Mouse (Mus musculus) lung, adult 2 months (tissue): Measurements from ENCODE around the gene H2al1g. TPM values are rescaled to one million over a fixed set of nuclear protein-coding genes. Genes with fewer than 3 reads are reported as not detected.
"Not testable (repeated sequence)": the region's sequence is repeated elsewhere in the genome, so short reads cannot be mapped to it uniquely, and the experiment has no call there.

Experiments used
- DNase-seq: peaks from one replicate; pipeline ENCODE4 v3.0.0; 2022
- H3K4me1 ChIP-seq: fragments of 200-500 bp; 2 replicates; pipeline ENCODE4 v1.6.1; 2011; ENCODE audit warnings: low read length; ENCODE audit not compliant: control insufficient read depth, insufficient read depth
- H3K4me3 ChIP-seq: fragments of 200-500 bp; replicated peaks from 2 replicates; pipeline ENCODE3; 2011; ENCODE audit warnings: low read depth, mild to moderate bottlenecking, control low read depth, low read length; ENCODE audit errors: extremely low read depth
- CTCF ChIP-seq: fragments of 200-500 bp; IDR thresholded peaks from 2 replicates; pipeline ENCODE4 v1.5.1; 2011; ENCODE audit warnings: mild to moderate bottlenecking, low read length, control low read depth; ENCODE audit not compliant: insufficient read depth
- POLR2A ChIP-seq: fragments of 200-500 bp; IDR thresholded peaks from 2 replicates; pipeline ENCODE4 v1.6.1; 2011; ENCODE audit warnings: low read depth, mild to moderate bottlenecking, control low read depth, low read length, borderline replicate concordance; ENCODE audit errors: extremely low read depth
- WGBS: fragments of 180-500 bp; shearing (Covaris S2); methylation state at CpG from one replicate; pipeline ENCODE4 v1.1.7; 2018; 5-methylcytosine and 5-hydroxymethylcytosine counted together
- polyA plus RNA-seq: library from polyadenylated mRNA; depleted of rRNA; stranded (reverse); fragments of >200 nt; gene quantifications from 2 replicates; pipeline ENCODE4 v1.2.3, GENCODE M21; 2012; rRNA removed

H2al1g gene
- not detected in 2 replicates for polyA plus RNA-seq

- no CpG with 5 or more reads among the region's 3 CpGs for WGBS
- not testable (repeated sequence) for H3K4me1 ChIP-seq, H3K4me3 ChIP-seq, DNase-seq
Observed at GRCm38 (mm10) chrX:11317956-11318355, at the start of gene H2al1g. Gene H2al1g (plus strand): TSS chrX:11318256.

- WGBS = 79% methylated on average over 3 of the region's 3 CpGs
Observed at GRCm38 (mm10) chrX:11269074-11269473, 49.0 kb upstream of the H2al1g start.

GRCm38 (mm10) chrX:11273190-11273589 is 44.9 kb upstream of the H2al1g start:
- TF ChIP-seq POLR2A = no peak
- no peak for TF ChIP-seq CTCF
- H3K4me1 ChIP-seq = no peaks in the 10 kb centered on the region
- H3K4me3 ChIP-seq = no peak overlapping the region
- 71% methylated on average over 3 of the region's 3 CpGs for WGBS
- DNase-seq = no peak

More at GRCm38 (mm10) chrX:11269074-11269473, 49.0 kb upstream of the H2al1g start:
- TF ChIP-seq CTCF = no peak
- H3K4me1 ChIP-seq = no peaks in the 10 kb centered on the region
- no peak for DNase-seq
- H3K4me3 ChIP-seq = no peak overlapping the region

- Histone ChIP-seq H3K4me1 (no peaks in the 10 kb centered on the region), H3K4me3 (no peak overlapping the region)
- WGBS = 66% methylated on average over 6 of the region's 6 CpGs
- no peak for DNase-seq
- TF ChIP-seq CTCF (no peak), POLR2A (no peak)
Observed at GRCm38 (mm10) chrX:11277083-11277482, 41.0 kb upstream of the H2al1g start.

- TF ChIP-seq CTCF (no peak), POLR2A (no peak)
- WGBS = 65% methylated on average over 2 of the region's 2 CpGs
- Histone ChIP-seq H3K4me3 (no peak overlapping the region), H3K4me1 (no peaks in the 10 kb centered on the region)
- no peak for DNase-seq
Observed at GRCm38 (mm10) chrX:11280741-11281140, 37.3 kb upstream of the H2al1g start.

- DNase-seq = peak; percentile 20
- peaks cover 6% of the 10 kb centered on the region for H3K4me1 ChIP-seq
- 55% methylated on average over 14 of the region's 14 CpGs for WGBS
- no peak overlapping the region for H3K4me3 ChIP-seq
- TF ChIP-seq CTCF (no peak), POLR2A (no peak)
Observed at GRCm38 (mm10) chrX:11288306-11288882, 29.7 kb upstream of the H2al1g start.

GRCm38 (mm10) chrX:11289244-11289643 is 28.8 kb upstream of the H2al1g start:
- peaks cover 6% of the 10 kb centered on the region for H3K4me1 ChIP-seq
- no peak for TF ChIP-seq POLR2A
- TF ChIP-seq CTCF = no peak
- WGBS = 63% methylated on average over 4 of the region's 4 CpGs
- H3K4me3 ChIP-seq = no peak overlapping the region
- no peak for DNase-seq

GRCm38 (mm10) chrX:11298957-11299356 is 19.1 kb upstream of the H2al1g start, which contains the start of gene H2al1a:
Gene H2al1a (plus strand): TSS chrX:11299257.
- not testable (repeated sequence) for H3K4me3 ChIP-seq, DNase-seq, H3K4me1 ChIP-seq
- WGBS = no CpG with 5 or more reads among the region's 3 CpGs

- not testable (repeated sequence) for DNase-seq, H3K4me1 ChIP-seq, H3K4me3 ChIP-seq
- WGBS = 90% methylated on average over 1 of the region's 3 CpGs
Observed at GRCm38 (mm10) chrX:11302132-11302531, 15.9 kb upstream of the H2al1g start, which contains the start of gene H2al1b. Gene H2al1b (plus strand): TSS chrX:11302432.

- not testable (repeated sequence) for H3K4me3 ChIP-seq, H3K4me1 ChIP-seq, DNase-seq
- 69% methylated on average over 1 of the region's 6 CpGs for WGBS
Observed at GRCm38 (mm10) chrX:11305355-11305754, 12.7 kb upstream of the H2al1g start, which contains the start of gene H2al1c. Gene H2al1c (plus strand): TSS chrX:11305655.

GRCm38 (mm10) chrX:11308524-11308923 is 9.5 kb upstream of the H2al1g start, which contains the start of gene H2al1d:
Gene H2al1d (plus strand): TSS chrX:11308824.
- WGBS = no CpG with 5 or more reads among the region's 6 CpGs
- not testable (repeated sequence) for H3K4me3 ChIP-seq, DNase-seq, H3K4me1 ChIP-seq

GRCm38 (mm10) chrX:11311634-11312033 is 6.4 kb upstream of the H2al1g start, which contains the start of gene H2al1e:
Gene H2al1e (plus strand): TSS chrX:11311934.
- not testable (repeated sequence) for DNase-seq, H3K4me3 ChIP-seq, H3K4me1 ChIP-seq
- WGBS = no CpG with 5 or more reads among the region's 3 CpGs

GRCm38 (mm10) chrX:11314858-11315257 is 3.2 kb upstream of the H2al1g start, which contains the start of gene H2al1f:
Gene H2al1f (plus strand): TSS chrX:11315158.
- WGBS = no CpG with 5 or more reads among the region's 6 CpGs
- not testable (repeated sequence) for H3K4me3 ChIP-seq, DNase-seq, H3K4me1 ChIP-seq

GRCm38 (mm10) chrX:11321192-11321591 is 3.1 kb downstream of the H2al1g start, which contains the start of gene H2al1h:
Gene H2al1h (plus strand): TSS chrX:11321492.
- not testable (repeated sequence) for H3K4me1 ChIP-seq, H3K4me3 ChIP-seq, DNase-seq
- no CpG with 5 or more reads among the region's 6 CpGs for WGBS

- not testable (repeated sequence) for H3K4me1 ChIP-seq, DNase-seq, H3K4me3 ChIP-seq
- 85% methylated on average over 3 of the region's 5 CpGs for WGBS
Observed at GRCm38 (mm10) chrX:11324359-11324758, 6.3 kb downstream of the H2al1g start, which contains the start of gene H2al1i. Gene H2al1i (plus strand): TSS chrX:11324659.
